Mouse (Mus musculus): Measurements from ENCODE around the gene Dnmt1.
"Not testable (repeated sequence)": the region's sequence is repeated elsewhere in the genome, so short reads cannot be mapped to it uniquely, and the experiment has no call there.

Dnmt1 gene

DNA sequence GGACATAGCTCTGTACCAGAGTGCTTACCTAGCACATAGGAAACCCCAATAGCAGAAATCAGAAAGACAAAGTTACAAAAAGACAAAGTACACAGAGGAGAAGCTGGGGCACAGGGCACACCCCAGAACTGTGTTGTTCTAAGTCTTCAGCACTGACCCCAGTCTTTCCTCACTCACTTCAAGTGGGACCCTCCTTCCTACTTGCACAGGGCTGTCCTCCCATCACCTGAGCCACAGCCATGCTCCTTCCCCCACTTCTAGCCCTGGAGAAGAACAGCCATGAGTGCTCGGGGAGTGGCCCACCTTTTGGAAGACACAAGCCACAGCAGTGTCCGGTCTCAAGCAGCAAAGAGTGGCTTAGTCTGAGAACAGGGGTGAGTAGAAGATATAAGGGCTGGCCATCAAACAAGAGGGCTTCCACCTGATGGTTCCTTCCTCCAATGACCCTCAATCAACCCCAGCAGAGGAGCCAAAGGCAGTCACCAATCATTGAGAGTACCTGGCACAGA is at the start of gene Dnmt1:
Gene Dnmt1 (minus strand): TSS at position 459 of the 509 bp plus-strand sequence.
- no peak for DNase-seq

DNA sequence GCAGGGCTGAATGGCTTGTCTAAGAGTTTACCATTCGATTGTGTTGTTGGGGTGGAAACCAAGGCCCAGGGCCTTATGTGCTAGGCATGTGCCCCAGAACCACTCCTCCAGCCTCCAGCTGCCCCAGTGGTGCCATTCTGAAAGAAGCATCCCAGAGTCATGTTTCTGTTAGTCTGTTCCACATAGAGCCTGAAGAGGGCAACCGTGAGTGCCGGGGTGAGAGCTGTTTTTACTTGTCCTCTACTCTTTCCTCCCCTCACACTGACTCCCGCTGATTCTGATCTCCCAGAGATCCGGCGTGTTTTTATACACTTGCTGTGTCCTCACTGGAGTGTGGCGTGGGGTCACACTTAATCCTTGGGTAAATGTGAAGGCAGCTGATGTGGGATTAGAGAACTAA is 48.3 kb upstream of the Dnmt1 start:
- no peak for DNase-seq

DNA sequence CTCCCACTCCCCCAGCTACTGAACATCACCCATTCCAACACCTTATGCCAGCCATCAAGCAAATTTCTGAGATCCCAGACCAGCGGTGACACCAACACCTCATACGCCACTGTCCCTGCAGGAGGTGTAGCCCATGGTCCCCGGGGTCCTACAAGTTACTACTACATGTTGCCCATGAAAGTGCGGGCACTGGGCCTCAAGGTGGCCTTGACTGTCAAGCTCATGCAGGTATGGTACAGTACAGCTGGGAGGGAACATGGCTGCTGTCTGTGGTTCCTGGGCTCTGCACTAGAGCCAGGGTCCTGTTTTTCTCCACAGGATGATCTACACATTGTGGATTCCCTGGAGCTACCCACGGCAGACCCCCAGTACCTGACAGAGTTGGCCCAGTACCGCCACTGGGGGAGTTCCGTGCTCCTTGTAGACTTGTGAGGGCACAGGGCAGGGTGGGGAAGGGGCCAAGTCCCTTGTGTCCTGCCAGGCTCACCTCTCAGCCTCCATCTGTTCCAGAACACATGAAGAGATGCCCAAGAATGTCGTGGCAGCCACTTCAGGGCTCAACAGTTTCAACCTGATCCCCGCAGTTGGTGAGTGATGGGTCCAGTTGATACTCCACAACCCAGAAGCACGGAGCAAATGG is 47.7 kb upstream of the Dnmt1 start:
- DNase-seq = no peak

GRCm38 (mm10) chr9:21002627-21003551 is 43.2 kb upstream of the Dnmt1 start, which contains the start of gene Mrpl4:
Gene Mrpl4 (plus strand): TSS chr9:21002738.
- DNase-seq = peak; percentile 84

DNA sequence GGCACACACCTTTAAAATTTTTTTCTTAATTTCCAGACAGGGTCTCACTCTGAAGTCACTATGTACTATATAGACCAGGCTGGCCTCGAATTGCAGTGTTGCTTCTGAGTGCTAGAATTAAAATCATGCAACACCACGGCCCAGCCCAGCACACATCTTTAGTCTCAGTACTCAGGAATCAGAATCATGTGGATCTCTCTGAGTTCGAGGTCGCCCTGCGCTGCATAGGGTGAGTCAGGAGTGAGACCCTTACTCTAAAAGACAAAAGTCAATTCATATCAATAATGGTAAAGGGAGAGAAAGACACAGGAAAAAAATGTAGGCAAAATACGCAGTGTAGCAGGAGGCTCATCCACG is 42.6 kb upstream of the Dnmt1 start:
- no peak for DNase-seq

GRCm38 (mm10) chr9:21001651-21002200 is 42.0 kb upstream of the Dnmt1 start:
- no peak for DNase-seq

GRCm38 (mm10) chr9:21000811-21001210 is 41.1 kb upstream of the Dnmt1 start:
- DNase-seq = no peak

- DNase-seq = not testable (repeated sequence)
Measured at GRCm38 (mm10) chr9:20998337-20998736, 38.6 kb upstream of the Dnmt1 start.

GRCm38 (mm10) chr9:20997065-20997464 is 37.4 kb upstream of the Dnmt1 start:
- DNase-seq = no peak

DNA sequence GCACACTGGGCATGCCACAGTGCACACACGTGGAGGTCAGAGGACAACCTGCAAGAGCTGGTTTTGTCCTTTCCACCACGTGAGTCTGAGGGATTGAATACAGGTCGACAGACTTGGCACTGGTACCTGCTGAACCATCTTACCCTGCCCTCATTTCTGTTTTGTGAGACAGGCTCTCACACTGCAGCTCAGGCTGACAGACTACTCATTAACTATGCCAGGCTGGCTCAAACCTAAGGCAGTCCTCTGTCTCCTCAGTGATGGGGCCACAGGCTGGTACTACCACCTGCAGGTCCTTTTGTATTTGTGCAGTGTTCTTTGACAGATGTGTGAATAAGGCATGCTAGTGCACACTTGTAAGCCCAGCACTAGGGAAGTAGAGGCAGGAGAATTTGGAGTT is 35.4 kb upstream of the Dnmt1 start:
- DNase-seq = no peak

- no peak for DNase-seq
Measured at GRCm38 (mm10) chr9:20993165-20993898, 33.6 kb upstream of the Dnmt1 start.

- no peak for DNase-seq
Measured at GRCm38 (mm10) chr9:20991587-20991986, 31.9 kb upstream of the Dnmt1 start.

DNA sequence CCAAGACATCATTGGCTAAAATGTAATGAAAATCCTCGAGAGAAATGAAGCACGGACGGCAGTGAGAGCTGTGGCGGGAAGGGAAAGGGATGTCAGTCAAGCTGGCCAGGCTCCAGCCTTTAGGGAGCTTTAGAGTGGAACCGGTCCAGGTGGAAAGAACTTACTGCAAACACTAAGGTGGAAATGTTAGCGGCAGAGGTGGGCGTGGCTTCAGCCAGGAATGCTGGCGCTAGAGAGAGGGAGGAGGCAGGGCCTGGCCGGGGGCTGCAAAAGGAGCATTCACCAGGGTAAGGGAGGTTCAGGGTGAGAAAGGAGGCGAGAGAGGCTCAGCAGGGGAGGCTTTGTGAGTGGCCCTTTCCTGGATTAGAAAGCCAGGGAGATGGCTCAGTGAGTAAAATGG is 31.2 kb upstream of the Dnmt1 start:
- no peak for DNase-seq

DNA sequence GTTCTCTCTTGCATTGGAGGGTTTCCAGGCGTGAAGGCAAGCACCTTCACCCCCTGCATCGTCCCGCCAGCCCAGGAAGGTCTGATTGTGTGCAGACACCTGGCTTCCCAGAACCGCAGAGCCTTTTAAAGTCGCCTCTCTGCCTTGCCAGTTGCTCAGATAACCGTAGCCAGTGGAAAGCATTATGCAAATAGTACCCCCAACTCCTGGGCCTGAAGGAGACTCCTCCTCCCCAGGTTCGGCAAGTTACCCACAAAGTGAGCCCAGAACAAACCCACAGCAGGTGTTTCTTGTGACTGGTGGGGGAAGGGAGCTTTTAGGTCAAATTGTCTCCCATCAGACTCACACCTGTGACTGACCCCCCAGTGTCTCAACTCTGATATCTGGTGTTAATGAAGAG is 28.3 kb upstream of the Dnmt1 start:
- no peak for DNase-seq

GRCm38 (mm10) chr9:20986952-20987686 is 27.4 kb upstream of the Dnmt1 start:
- no peak for DNase-seq

- no peak for DNase-seq
Measured at GRCm38 (mm10) chr9:20983169-20983568, 23.5 kb upstream of the Dnmt1 start.

DNA sequence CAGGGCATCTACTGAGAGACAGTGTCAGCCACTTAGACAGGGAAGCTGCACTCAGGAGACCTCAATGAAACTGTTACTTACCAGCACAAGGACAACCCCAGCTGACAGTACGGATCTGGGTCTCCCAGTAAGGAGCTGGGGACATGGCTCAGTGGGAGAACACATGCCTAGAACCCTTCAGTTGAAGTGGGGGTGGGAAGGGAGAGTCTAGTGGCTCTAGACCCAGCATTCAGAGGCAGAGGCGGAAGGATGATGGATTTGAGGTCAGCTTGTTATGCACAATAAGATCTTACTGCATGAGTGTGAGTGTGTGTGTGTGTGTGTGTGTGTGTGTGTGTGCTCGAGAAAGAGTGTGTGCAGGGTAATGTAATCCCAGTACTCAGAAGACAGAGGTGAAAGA is 22.5 kb upstream of the Dnmt1 start:
- no peak for DNase-seq

DNA sequence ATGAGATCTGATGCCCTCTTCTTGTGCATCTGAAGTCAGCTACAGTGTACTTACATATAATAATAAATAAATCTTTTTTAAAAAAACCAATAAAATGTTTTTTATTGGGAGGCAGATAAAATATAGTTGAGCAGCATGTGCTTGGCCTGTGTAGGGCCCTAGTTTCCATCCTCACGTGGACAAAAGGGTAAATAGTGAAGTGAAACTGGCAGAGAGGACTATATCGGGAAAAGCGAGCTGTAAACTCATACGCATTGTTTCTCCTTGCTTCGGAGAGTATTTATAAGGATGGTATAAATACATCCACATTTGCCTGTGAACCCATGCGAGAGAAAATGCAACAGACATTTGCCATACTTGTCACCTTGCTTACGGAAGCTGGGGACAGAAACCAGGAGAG is 20.1 kb upstream of the Dnmt1 start:
- DNase-seq = no peak

GRCm38 (mm10) chr9:20979181-20979580 is 19.5 kb upstream of the Dnmt1 start:
- no peak for DNase-seq

- DNase-seq = no peak
Measured at GRCm38 (mm10) chr9:20978409-20979095, 18.9 kb upstream of the Dnmt1 start.

GRCm38 (mm10) chr9:20976961-20977689 is 17.4 kb upstream of the Dnmt1 start:
- DNase-seq = peak; percentile 15
